Mouse (Mus musculus) urinary bladder, postnatal 14 days (tissue): ENCODE measurements at regions not wholly inside any gene's neighbourhood (a gene's known extent, or its start where the extent isn't known, plus 50 kb on each side); places are given as distances from the start of the nearest gene placed in this dataset.
"Not testable (repeated sequence)": the region's sequence is repeated elsewhere in the genome, so short reads cannot be mapped to it uniquely, and the experiment has no call there.

Experiments
- DNase-seq: peaks from one replicate; pipeline ENCODE4 v3.0.0; 2021; ENCODE audit warnings: low spot score

DNA sequence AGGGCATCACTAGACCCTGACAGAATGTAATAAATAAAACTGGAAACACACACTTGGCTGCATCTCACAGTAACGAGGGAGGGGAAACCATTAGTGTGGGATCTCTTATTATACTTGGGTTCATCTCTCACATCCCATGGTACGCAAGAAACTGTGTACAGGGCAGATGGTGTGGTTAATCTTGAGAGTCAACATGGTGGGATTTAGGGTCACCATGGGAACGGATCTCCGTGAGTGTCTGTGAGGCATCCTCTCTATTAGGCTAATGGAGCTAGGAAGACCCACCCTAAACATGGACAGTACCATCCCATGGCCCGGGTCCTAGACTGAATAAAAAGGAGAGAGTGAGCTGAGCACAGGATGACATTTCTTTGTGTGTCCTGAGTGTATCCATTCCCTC is 130.1 kb upstream of the Dapk1 start:
- DNase-seq: no peak

DNA sequence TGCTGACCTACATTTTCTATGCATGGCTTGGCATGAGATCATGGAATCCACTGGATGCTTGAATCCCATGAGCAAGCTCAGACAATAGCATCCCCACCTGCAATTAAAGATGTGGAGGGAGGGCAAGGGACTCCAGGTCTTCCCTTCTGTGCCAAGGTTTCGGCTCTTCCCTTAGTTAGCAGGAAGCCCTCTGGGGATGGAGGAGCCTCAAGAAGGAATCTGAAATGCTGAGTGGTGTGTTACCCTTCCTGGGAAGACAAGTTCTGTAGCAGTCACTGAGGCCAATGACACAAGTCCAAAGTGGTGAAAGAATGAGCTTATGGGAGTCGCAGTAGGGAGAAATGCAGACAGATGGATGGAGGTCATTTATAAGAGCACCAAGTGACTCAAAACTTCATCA is 125.4 kb upstream of the Dapk1 start:
- no peak for DNase-seq

DNA sequence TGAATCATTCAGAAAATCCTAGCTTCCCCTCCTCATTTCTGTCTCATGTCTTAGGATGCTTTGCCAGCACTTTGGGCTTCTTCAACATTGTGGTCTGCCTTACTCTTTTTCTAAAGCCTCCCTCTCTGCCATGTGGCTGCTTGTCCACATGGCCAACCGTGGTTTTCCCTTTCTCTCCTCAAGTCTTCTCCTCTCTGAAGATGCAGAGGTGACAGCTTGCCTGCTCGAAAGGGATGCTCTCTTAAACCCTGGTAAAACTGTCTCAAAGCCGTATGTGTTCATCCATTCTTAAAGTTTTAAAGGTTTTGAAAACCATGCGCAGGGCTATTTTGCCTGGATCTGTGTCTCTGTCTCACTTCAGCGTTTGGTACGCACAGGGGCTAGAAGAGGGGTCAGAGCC is 123.4 kb upstream of the Dapk1 start:
- no peak for DNase-seq

DNA sequence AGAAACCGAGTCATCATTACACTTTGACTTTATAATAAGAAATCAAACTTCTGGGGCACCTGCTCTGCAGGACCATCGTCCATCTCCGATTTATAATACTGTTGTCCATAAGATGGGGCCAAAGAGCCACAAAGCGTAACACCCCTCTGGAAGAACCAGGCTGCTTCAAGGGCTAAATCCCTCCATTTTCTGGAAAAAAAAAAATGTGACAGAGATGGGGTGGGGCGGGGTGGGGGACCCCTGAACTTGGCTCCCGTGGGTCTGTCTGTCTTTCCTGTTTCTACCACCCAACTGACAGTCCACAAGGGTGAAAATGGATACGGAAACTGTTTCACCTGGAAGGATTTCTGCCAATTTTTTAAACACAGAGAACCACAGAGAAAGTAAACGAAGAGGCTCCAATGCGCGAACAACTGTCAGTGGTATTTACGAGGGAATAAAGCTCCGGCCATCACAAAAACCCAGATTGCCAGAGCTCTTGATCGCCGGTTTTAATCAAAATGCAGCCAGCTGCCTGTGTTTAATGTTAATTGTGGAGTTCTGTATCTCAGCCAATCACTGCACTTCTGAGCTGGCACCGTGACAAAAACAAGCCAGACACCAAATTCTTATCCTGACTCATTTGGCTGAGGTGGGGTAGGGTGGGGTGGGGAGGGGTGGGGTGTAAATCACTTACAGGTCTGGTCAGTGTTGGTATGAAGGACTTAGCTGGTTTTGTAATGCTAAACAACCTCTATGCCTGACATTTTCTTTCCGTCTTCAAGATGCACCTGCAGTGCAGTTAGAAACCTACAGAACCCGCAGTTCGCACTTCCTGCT is 122.5 kb upstream of the Dapk1 start:
- peak; percentile 69 for DNase-seq

DNA sequence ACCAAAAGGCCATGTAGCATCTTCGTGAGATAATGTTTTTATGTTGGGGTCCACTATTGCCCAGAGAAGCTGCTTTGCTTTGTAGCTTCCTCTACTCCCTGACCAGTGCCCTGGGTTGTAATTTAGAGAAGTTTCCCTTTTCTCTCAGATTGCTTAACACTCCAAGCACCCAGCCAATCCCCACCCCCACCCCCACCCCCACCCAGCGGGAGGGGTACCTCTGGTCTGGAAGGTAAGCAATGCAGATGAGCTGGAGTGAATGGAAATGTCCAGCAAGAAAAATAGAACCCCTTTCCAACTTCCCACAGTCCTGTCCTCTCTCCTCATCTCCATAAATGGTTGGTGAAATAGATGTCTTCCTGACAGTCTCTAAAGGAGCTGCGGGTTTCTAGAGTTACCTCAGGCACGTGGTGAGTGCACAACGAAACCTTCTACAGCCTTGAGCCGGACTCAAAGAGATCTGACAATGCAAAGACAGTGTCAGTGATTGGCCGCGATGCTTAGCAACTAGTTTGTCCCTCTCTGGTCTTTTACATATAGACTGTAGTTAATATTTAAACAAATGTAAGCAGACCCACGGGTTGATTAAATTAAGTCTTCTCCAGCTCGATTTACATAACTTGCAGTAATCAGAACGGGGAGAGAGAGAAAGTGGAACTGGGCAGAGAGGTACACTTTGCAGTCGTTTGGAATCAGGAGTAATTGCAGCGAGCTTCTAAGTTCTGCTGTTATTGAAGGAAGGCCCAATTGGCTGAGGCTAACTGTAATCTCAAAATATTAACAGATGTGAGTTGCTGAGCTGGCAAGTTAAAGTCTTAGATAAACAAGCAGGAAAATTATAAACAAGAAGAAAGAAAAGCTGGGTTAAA is 121.7 kb upstream of the Dapk1 start:
- DNase-seq: no peak

DNA sequence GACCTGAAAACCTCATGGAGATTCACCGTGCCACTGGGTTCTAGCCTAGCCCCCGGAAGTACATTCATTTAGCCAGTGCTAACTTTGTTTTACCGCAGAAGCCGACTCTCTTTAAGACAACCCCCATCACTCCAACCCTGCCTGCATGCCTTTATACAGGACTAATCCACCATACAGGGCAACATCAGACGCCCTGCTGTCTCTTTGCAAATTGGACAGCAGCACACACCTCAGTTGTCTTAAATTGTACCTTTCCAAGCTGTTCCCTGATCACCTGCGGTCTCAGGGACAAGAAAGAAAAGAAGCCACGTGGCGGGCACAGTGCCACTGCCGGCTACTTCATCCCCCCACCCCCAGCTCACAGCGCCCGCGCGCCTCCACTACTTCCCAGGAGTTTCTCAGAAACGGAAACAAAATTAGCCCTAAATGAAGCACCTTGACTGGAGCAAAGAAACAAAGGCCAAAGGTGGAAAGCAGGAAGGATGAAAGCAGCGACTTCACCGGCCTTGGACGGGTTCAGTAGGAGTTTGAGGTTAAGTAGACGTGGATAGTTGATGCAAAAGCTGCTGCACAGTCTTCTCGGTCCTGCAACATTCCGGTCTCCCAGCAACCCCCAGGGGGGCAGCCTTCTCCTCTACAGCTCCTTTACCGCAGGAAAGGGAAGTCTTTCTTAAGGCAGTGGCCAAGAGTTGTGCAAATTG is 120.9 kb upstream of the Dapk1 start:
- peak; percentile 24 for DNase-seq

DNA sequence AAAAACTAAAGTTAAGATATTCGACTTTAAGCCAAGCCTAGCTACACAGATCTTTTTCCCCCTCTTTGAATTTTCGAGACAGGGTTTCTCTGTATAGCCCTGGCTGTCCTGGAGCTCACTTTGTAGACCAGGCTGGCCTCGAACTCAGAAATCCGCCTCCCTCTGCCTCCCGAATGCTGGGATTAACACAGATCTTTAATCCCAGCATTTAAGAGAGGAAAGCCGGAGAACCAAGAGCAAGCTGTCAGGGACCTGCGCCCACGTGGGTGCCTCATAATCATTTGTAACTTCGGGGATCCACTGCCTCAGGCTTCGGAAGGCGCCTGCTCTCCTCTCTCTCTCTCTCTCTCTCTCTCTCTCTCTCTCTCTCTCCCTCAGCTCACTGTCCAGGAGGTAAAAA is 120.3 kb upstream of the Dapk1 start:
- not testable (repeated sequence) for DNase-seq

DNA sequence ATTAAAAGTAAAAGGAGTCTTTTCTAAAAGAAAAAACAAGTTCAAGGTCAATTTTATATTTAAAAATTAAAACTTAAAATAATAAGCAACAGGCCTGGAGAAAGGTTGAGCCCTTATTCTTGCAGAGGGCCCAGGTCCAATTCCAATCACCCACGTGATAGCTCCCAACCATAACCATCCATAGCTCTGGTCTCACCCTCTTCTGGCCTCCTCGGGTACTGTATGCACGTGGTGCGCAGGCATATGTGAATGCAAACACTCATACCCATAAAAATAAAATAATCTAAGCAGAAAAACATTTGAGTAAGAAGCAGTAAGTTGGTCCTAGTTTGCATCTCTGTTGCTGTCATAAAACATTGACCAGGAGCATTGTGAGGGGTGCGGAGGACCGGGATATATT is 119.8 kb upstream of the Dapk1 start:
- DNase-seq: no peak

DNA sequence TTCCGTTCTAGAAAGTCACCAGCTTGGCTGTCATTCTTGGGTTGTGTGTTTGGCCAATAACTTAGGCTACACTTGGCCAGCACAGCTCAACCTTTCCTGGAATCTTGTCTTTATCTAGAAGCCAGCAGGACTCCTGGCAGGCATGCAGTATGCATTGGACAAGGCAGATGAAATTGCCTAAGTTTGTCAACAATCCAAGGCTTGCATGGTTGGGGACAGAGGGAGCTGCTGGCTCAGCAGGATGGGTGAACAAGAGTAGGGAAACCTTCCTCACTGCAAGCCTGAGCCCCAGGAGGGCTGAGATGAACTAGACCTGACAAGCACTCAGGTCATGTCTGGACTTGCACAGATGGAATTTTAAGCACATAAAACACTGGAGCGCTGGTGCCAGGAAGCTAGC is 115.6 kb upstream of the Dapk1 start:
- peak; percentile 67 for DNase-seq

DNA sequence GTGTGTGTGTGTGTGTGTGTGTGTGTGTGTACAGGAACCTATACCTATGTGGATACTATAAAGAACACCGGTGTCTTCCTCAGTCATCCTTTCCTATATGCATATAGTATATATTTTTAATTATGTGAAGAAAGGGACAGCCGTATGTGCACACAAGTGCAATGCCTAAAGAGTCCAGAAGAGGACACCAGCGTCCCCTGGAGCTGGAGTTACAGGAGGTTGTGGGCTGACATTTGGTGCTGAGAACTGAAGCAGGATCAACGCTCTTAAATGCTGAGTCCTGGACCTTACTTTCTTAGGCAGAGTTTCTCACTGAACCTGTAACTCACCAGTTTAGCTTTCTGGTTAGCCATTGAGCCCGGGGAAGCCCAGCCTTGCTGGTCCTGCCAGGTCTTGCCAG is 114.9 kb upstream of the Dapk1 start:
- DNase-seq: no peak

DNA sequence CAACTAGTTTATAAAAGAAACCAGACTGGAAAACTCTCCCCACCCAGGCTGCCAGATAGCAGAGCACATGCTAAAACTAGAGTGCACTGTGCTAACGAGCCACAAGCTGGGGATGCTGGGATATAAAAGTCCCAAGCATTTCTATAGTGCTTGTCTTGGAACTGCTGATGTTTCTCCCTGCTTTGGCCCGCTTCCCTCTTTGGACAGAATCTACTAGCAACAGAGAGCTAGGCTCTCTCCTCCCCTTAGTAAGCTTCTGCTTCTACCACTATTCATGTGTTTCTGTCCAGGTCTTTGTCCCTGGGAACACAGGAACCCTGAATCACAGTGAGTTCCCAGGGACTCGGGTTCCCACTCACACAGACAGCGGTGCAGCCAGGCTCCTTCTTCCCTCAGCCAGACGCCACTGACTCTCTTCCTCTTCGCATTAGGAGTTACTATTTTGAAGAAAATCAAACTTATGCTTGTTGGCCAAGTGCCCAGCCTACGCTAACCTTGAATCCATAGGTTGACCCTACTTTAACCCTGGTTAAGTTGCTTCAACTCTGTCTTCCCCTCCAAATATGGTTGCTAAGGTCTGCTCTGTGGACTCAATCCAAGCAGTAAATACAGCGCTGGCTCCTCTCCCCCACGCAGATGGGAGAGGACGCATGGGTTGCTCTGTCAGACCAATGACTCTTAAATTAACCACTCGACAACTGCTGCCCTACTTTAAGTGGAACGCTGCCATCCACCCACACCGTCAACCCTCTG is 113.4 kb upstream of the Dapk1 start:
- peak; percentile 46 for DNase-seq

DNA sequence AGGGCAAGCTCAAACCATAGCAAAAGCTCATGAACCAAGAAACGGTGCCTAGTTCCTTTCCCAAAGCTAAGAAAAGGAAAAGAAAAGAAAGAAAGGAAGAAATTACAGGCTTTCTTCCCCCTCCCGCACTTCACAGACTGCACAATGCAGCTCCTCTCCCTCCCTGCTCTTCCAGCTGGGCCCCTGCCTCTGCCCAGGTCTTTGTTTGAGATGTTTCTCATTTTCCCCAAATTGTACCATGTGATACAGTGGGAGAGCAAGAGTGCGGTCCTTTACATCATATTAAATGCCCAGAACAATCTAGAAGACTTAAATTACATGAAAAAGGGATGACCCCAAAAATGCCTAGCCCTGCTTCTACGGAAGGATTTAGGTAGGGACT is 112.9 kb upstream of the Dapk1 start:
- no peak for DNase-seq

DNA sequence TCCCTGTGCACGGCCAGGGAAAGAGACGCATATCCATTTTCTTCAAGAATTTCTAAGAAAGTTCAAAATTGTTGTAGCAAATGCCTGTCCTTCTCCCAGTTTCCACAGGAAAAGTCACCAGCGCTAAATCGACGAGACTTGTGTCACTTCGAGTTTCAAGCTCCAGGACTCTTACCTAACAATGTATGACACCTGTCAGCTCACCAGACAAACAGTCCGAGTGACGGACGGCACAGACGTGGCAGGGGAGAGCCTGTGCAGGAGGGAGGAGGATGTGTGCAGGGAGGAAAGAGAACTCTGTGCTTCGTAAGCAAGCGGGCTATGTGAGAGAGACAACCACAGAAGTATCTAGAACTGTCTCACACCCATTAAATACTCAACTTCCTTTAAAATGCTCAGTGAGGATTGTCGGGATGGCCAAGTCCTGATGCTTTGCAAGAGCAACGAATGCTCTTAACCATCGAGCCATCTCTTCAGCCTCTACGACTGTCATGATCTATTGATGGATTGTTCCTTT is 109.7 kb upstream of the Dapk1 start:
- DNase-seq: no peak

DNA sequence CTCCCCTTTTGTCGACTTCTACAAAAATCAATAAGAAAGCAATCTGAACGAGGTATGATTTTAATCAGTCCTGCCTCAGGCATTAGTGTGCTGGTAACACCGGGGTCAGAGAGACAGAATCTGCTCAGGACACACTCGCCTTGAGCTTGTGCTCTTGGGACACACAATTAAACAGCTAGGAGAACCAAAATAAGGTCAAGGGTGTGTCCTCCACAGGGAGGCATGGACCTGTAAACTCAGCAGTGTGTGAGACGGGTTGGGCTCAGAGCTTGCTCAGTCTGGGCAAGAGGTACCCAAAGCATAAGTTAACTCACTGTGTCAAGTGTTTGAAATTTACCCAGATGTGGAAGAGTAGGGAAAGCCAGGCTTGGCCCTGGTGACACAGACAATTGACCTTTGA is 107.9 kb upstream of the Dapk1 start:
- DNase-seq: no peak

DNA sequence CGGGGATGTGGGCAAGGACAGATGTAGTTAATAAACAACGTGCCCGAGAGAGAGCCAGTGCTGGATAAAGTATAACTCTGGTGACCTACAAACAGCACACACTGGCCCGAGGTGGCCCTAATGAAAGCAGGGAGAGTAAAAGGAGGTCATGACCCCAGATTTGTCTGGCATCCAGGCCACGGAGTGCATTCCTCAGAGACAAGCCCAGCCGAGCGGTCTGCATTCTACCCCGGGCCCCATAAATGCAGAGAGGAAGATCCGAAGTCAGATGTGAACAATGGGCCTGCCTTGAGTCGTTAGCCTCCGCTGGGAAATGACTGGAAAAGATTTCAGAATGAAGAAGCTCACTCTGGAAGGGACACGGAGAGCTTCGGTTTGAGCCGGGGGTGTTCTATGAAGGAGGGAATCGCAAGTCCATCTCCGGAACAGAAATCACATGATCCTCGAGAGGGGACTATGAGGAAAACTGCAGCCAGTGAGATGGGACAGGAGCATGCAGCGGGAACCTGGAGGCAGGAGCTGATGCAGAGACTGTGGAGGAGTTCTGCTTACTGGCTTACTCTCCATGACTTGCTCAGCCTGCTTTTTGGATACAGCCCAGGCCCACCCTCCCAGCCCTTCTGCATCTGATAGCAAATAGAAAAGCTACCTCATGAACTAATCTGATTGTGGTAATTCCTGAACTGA is 103.9 kb upstream of the Dapk1 start:
- peak; percentile 15 for DNase-seq

DNA sequence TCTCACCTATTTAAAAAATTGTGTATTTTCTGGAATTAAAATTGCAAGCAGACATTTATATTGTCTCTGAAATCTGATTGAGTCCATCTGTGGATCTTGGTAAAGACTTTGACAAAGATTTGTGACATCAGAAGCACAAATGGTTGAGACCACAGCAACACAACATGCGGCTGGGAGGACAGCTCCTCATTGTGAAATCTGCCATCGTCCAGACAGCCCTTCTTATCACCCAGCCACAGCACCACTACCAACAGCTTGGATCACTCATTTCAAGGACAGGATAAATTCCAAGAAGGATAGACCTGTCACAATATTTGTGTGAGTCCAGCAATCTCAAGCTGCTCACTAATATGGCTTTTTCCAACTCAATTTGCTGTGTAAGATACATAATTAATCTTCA is 97.6 kb upstream of the Dapk1 start:
- DNase-seq: no peak

DNA sequence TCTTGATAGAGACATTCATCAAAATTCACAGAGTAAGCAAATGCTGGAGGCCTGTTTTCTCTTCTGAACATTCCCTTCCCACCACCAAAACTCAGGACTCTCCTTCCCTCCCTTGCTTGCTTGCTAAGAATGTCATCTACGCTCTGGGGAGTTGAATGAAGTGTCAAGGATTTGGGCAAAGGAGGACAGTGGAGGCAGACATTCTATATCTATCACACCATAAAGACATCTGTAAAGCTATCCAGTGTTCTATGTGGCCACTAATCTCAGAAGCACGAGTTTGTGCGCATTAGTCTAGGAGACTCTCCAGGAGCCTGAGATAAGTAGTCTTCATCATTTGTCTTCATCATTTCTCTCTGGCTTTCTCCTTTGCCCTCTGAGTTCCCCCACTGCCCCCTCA is 94.1 kb upstream of the Dapk1 start:
- no peak for DNase-seq

DNA sequence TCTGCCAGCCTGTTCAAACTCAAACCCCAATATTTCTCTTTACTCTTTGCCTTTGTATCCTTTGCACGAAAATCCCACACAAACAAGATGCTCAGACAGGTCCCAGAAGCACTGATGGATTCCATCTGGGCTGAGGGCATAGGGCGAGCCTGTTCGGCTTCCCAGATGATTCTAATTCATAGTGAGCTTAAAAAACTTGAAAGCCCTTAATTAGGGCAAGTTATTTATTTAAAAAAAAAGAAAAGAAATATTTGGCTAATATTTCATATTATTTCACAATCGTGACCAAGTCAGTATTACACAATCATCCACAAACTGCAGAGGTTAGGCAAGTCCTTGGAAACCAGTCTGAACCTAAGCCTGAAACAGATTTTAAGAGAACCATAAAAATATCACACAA is 93.7 kb upstream of the Dapk1 start:
- DNase-seq: peak; percentile 51

DNA sequence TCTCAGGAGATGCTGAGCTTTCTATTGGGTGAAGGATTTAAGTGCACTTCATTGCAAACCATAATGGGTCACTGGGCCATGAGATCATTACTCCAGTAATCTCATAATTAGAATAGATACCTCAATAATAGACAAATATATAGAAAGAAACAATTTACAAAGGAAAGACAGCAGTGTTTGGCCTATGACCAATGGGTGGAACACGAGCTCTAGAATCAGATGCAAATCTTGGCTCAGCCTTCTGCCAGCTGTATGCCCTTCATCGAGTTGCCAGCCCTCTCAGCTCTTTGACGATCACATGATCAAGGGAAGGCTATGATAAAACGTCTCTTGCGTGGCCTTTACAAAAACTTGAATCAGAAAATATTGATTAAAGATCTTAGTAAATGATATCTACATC is 92.9 kb upstream of the Dapk1 start:
- no peak for DNase-seq

DNA sequence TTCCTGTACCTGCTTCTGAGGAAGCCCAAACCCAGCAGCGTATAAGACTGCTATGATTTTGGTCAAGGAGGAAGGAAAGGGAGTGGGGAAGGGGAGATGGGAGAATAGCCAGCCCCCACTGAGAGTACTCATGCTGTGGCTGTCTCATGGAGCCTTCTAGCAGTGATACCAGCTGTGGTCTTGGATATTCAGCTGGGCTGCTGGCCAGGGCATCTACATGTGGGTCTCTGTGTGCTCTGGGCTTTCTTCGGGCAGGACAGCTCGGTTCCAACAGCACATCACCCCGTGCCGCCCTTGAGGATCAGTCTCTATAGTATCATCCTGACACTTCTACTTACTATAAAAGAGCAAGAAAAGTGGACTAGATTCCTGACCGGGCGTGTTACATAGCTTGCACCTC is 90.6 kb upstream of the Dapk1 start:
- no peak for DNase-seq

DNA sequence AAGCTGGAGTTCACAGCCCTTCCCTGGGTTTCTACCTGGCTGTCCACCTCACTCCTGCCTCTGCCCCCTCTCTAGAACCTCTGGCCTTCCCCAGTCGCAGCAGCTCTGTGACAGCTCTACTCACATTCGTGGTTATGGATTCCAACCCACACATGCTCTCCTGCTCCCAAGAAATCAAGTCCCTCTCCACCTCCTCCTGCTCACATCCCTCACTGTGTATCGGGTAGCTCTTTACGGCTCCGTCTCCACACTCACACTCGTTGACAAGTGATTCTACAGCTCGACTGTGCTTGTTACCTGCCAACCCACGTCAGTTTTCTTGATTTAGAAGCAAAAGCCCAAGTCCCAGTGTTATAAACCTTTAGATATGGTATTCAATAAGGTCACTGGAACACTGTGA is 90.1 kb upstream of the Dapk1 start:
- no peak for DNase-seq
